Mouse (Mus musculus): ENCODE results near the gene Prickle2. TPM values are rescaled to one million over a fixed set of nuclear protein-coding genes. Genes with fewer than 3 reads are reported as not detected.
A peak's percentile ranks its signal among the peaks of the same experiment; 100 is the strongest.

Gene Prickle2
- total and polyA plus RNA-seq, 2 experiments from 2014 or later = 2.2 to 5.4 TPM

- no peak for ATAC-seq (ENCODE audit: insufficient read depth, low read depth)
- 54% methylated on average over 9 of the region's 9 CpGs for WGBS
- DNase-seq (ENCODE audit: low spot score) = no peak
- H3K4me1 ChIP-seq (ENCODE audit: control insufficient read depth, insufficient read depth) = peaks cover 38% of the 10 kb centered on the region
- no peaks in the 10 kb centered on the region for H3K9me3 ChIP-seq (replicated peaks; ENCODE audit: control insufficient read depth, low read length)
- no peaks in the 10 kb centered on the region for H3K36me3 ChIP-seq (replicated peaks; ENCODE audit: control insufficient read depth, insufficient read depth, low read length)
- no peak overlapping the region for H3K9ac ChIP-seq (replicated peaks; ENCODE audit: low read depth, low read length)
- no peak overlapping the region for H3K4me3 ChIP-seq (ENCODE audit: low read depth, low read length)
- H3K27ac ChIP-seq (ENCODE audit: low read depth) = no peak overlapping the region
- H3K4me2 ChIP-seq (ENCODE audit: low read depth, low read length) = no peak overlapping the region
- H3K27me3 ChIP-seq (ENCODE audit: control insufficient read depth, insufficient read depth, low read length) = no peaks in the 10 kb centered on the region
- TF ChIP-seq EP300 (IDR thresholded peaks at IDR 0.05; ENCODE audit: low read depth) (no peak), CTCF (IDR thresholded peaks at IDR 0.05; ENCODE audit: low read depth) (no peak)
These were observed 242.2 kb downstream of the Prickle2 start for GRCm38 (mm10) chr6:92463768-92464167.

GRCm38 (mm10) chr6:92460750-92461149 is 245.2 kb downstream of the Prickle2 start:
- H3K36me3 ChIP-seq (replicated peaks; ENCODE audit: control insufficient read depth, insufficient read depth, low read length) = no peaks in the 10 kb centered on the region
- ATAC-seq (ENCODE audit: insufficient read depth, low read depth) (no peak), DNase-seq (ENCODE audit: low spot score) (no peak)
- WGBS = 95% methylated on average over 2 of the region's 2 CpGs
- H3K27me3 ChIP-seq (ENCODE audit: control insufficient read depth, insufficient read depth, low read length) = no peaks in the 10 kb centered on the region
- no peak overlapping the region for H3K9ac ChIP-seq (replicated peaks; ENCODE audit: low read depth, low read length)
- H3K27ac ChIP-seq (ENCODE audit: low read depth) = no peak overlapping the region
- no peak overlapping the region for H3K4me3 ChIP-seq (ENCODE audit: low read depth, low read length)
- TF ChIP-seq CTCF (IDR thresholded peaks at IDR 0.05; ENCODE audit: low read depth) = no peak
- TF ChIP-seq EP300 (IDR thresholded peaks at IDR 0.05; ENCODE audit: low read depth) = no peak
- H3K4me2 ChIP-seq (ENCODE audit: low read depth, low read length) = no peak overlapping the region
- H3K4me1 ChIP-seq (ENCODE audit: control insufficient read depth, insufficient read depth) = peaks cover 21% of the 10 kb centered on the region
- no peaks in the 10 kb centered on the region for H3K9me3 ChIP-seq (replicated peaks; ENCODE audit: control insufficient read depth, low read length)

- no peak for DNase-seq (ENCODE audit: low spot score)
- TF ChIP-seq EP300 (IDR thresholded peaks at IDR 0.05; ENCODE audit: low read depth) (no peak), CTCF (IDR thresholded peaks at IDR 0.05; ENCODE audit: low read depth) (no peak)
These were observed 247.9 kb downstream of the Prickle2 start for GRCm38 (mm10) chr6:92458026-92458425.

GRCm38 (mm10) chr6:92451421-92451820 is 254.5 kb downstream of the Prickle2 start:
- Histone ChIP-seq H3K9me3 (replicated peaks; ENCODE audit: control insufficient read depth, low read length) (no peaks in the 10 kb centered on the region), H3K4me2 (ENCODE audit: low read depth, low read length) (no peak overlapping the region), H3K9ac (replicated peaks; ENCODE audit: low read depth, low read length) (no peak overlapping the region), H3K4me1 (ENCODE audit: control insufficient read depth, insufficient read depth) (peaks cover 5% of the 10 kb centered on the region; the same call in 1 of the 2 replicates), H3K36me3 (replicated peaks; ENCODE audit: control insufficient read depth, insufficient read depth, low read length) (no peaks in the 10 kb centered on the region; the same call in 1 of the 2 replicates), H3K27me3 (ENCODE audit: control insufficient read depth, insufficient read depth, low read length) (no peaks in the 10 kb centered on the region), H3K4me3 (ENCODE audit: low read depth, low read length) (no peak overlapping the region), H3K27ac (ENCODE audit: low read depth) (no peak overlapping the region)
- TF ChIP-seq EP300 (IDR thresholded peaks at IDR 0.05; ENCODE audit: low read depth) = no peak
- no peak for TF ChIP-seq CTCF (IDR thresholded peaks at IDR 0.05; ENCODE audit: low read depth)
- no peak for DNase-seq (ENCODE audit: low spot score)
- ATAC-seq (ENCODE audit: insufficient read depth, low read depth) = no peak
- 67% methylated on average over 1 of the region's 1 CpGs for WGBS

More at GRCm38 (mm10) chr6:92458026-92458425, 247.9 kb downstream of the Prickle2 start:
- WGBS = 71% methylated on average over 4 of the region's 4 CpGs
- Histone ChIP-seq H3K27me3 (ENCODE audit: control insufficient read depth, insufficient read depth, low read length) (no peaks in the 10 kb centered on the region), H3K36me3 (replicated peaks; ENCODE audit: control insufficient read depth, insufficient read depth, low read length) (no peaks in the 10 kb centered on the region; the same call in 1 of the 2 replicates), H3K4me3 (ENCODE audit: low read depth, low read length) (no peak overlapping the region), H3K27ac (ENCODE audit: low read depth) (no peak overlapping the region), H3K9me3 (replicated peaks; ENCODE audit: control insufficient read depth, low read length) (no peaks in the 10 kb centered on the region), H3K4me1 (ENCODE audit: control insufficient read depth, insufficient read depth) (no peaks in the 10 kb centered on the region), H3K4me2 (ENCODE audit: low read depth, low read length) (no peak overlapping the region), H3K9ac (replicated peaks; ENCODE audit: low read depth, low read length) (no peak overlapping the region)
- ATAC-seq (ENCODE audit: insufficient read depth, low read depth) = no peak

GRCm38 (mm10) chr6:92449956-92450355 is 256.0 kb downstream of the Prickle2 start:
- Histone ChIP-seq H3K4me1 (ENCODE audit: control insufficient read depth, insufficient read depth) (peaks cover 5% of the 10 kb centered on the region; the same call in 1 of the 2 replicates), H3K4me3 (ENCODE audit: low read depth, low read length) (no peak overlapping the region), H3K27ac (ENCODE audit: low read depth) (no peak overlapping the region), H3K27me3 (ENCODE audit: control insufficient read depth, insufficient read depth, low read length) (no peaks in the 10 kb centered on the region), H3K9ac (replicated peaks; ENCODE audit: low read depth, low read length) (no peak overlapping the region), H3K9me3 (replicated peaks; ENCODE audit: control insufficient read depth, low read length) (no peaks in the 10 kb centered on the region), H3K36me3 (replicated peaks; ENCODE audit: control insufficient read depth, insufficient read depth, low read length) (no peaks in the 10 kb centered on the region; the same call in 1 of the 2 replicates), H3K4me2 (ENCODE audit: low read depth, low read length) (no peak overlapping the region)
- WGBS = 77% methylated on average over 1 of the region's 1 CpGs
- no peak for ATAC-seq (ENCODE audit: insufficient read depth, low read depth)
- no peak for DNase-seq (ENCODE audit: low spot score)
- TF ChIP-seq EP300 (IDR thresholded peaks at IDR 0.05; ENCODE audit: low read depth) (no peak), CTCF (IDR thresholded peaks at IDR 0.05; ENCODE audit: low read depth) (no peak)

GRCm38 (mm10) chr6:92446662-92447061 is 259.3 kb downstream of the Prickle2 start:
- Histone ChIP-seq H3K9me3 (replicated peaks; ENCODE audit: control insufficient read depth, low read length) (no peaks in the 10 kb centered on the region), H3K4me3 (ENCODE audit: low read depth, low read length) (no peak overlapping the region), H3K27ac (ENCODE audit: low read depth) (peak overlapping the region; percentile 60), H3K36me3 (replicated peaks; ENCODE audit: control insufficient read depth, insufficient read depth, low read length) (no peaks in the 10 kb centered on the region), H3K27me3 (ENCODE audit: control insufficient read depth, insufficient read depth, low read length) (no peaks in the 10 kb centered on the region), H3K4me2 (ENCODE audit: low read depth, low read length) (no peak overlapping the region), H3K9ac (replicated peaks; ENCODE audit: low read depth, low read length) (no peak overlapping the region), H3K4me1 (ENCODE audit: control insufficient read depth, insufficient read depth) (peaks cover 5% of the 10 kb centered on the region; the same call in 1 of the 2 replicates)
- ATAC-seq (ENCODE audit: insufficient read depth, low read depth) (peak; percentile 69), DNase-seq (ENCODE audit: low spot score) (peak; percentile 47)
- WGBS = 36% methylated on average over 3 of the region's 3 CpGs
- TF ChIP-seq EP300 (IDR thresholded peaks at IDR 0.05; ENCODE audit: low read depth) = no peak
- no peak for TF ChIP-seq CTCF (IDR thresholded peaks at IDR 0.05; ENCODE audit: low read depth)

Data from heart, postnatal 0 days (tissue).